Mouse (Mus musculus) G1E (cell line): ENCODE results near the gene Ccser1. TPM values are rescaled to one million over a fixed set of nuclear protein-coding genes. Genes with fewer than 3 reads are reported as not detected.
"Not testable (repeated sequence)": the region's sequence is repeated elsewhere in the genome, so short reads cannot be mapped to it uniquely, and the experiment has no call there.

Source experiments
- ATAC-seq: 2 replicates; pipeline ENCODE4 v1.8.0; 2016; ENCODE audit warnings: mild to moderate bottlenecking; ENCODE audit not compliant: insufficient number of reproducible peaks, poor library complexity, low FRiP score, severe bottlenecking; ENCODE audit errors: extremely low read depth
- DNase-seq: peaks from one replicate; pipeline ENCODE4 v3.0.0; 2012; ENCODE audit warnings: low spot score
- H3K27me3 ChIP-seq: 2 replicates; pipeline ENCODE4 v1.6.1; 2012; ENCODE audit warnings: mild to moderate bottlenecking, low read length, inconsistent platforms; ENCODE audit not compliant: insufficient read depth
- H3K36me3 ChIP-seq: replicated peaks from 2 replicates; pipeline ENCODE3; 2012; ENCODE audit warnings: mild to moderate bottlenecking, inconsistent platforms
- H3K4me1 ChIP-seq: 2 replicates; pipeline ENCODE4 v1.6.1; 2012; ENCODE audit warnings: low read depth, low read length, inconsistent platforms, mixed read lengths; ENCODE audit not compliant: insufficient read depth
- H3K4me3 ChIP-seq: 2 replicates; pipeline ENCODE4 v1.5.1; 2012; ENCODE audit warnings: low read depth, mild to moderate bottlenecking, inconsistent platforms, low read length, moderate library complexity, mixed read lengths
- H3K9me3 ChIP-seq: replicated peaks from 2 replicates; pipeline ENCODE4 v1.6.1; 2012; ENCODE audit warnings: inconsistent platforms
- CTCF ChIP-seq: IDR thresholded peaks from 2 replicates; pipeline ENCODE4 v1.5.1; 2012; ENCODE audit warnings: low read depth, low read length, inconsistent platforms, mixed read lengths
- GATA1 ChIP-seq: IDR thresholded peaks from 2 replicates; pipeline ENCODE4 v1.6.1; 2012; ENCODE audit warnings: borderline replicate concordance, low read length, inconsistent platforms, mixed read lengths
- GATA2 ChIP-seq: IDR thresholded peaks from 2 replicates; pipeline ENCODE4 v1.6.1; 2012; ENCODE audit warnings: low read depth, low read length, inconsistent platforms, borderline replicate concordance
- POLR2AphosphoS5 ChIP-seq: IDR thresholded peaks from 2 replicates; pipeline ENCODE4 v1.6.1; 2012; ENCODE audit warnings: low read depth, low read length, inconsistent platforms; ENCODE audit not compliant: insufficient replicate concordance
- TAL1 ChIP-seq: conservative IDR thresholded peaks from 2 replicates; pipeline ENCODE4 v1.6.1; 2012; ENCODE audit warnings: low read depth, low read length, inconsistent platforms, mixed read lengths
- polyA plus RNA-seq: library from polyadenylated mRNA; stranded (reverse); fragments of >175 nt; gene quantifications from 2 replicates; pipeline ENCODE4 v1.2.3, GENCODE M21; 2012
- total RNA-seq, 2 experiments: library from RNA; stranded (forward) in 1 of 2; stranded (reverse) in 1 of 2; fragments of 200-1000 nt in 1 of 2; fragments of >200 nt in 1 of 2; fragmentation: Nextera tagmentation in 1 of 2; gene quantifications; 2 replicates each; pipeline ENCODE4 v1.2.3; 2014 to 2017

The Ccser1 gene
- total and polyA plus RNA-seq, 3 experiments = 0.11 TPM; not detected in 2

DNA sequence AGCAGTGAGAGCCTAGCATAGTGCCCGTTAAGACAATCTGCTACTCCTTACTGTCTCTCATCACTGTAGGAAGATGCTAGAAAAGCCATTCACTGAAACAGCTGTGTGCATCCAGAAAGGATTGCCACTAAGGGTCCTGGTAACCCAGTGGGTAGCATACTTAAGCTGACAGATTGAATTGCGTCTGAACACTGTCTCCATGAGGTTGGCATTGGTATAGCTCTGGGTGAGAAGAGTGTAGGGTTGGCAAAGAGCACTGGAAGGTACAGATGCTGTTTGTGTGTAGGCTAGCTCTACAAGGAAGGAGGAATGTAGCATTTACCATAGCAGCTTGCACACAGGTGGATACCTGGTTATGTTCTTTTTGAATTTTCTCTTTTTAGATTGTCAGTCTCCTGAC is 68.6 kb downstream of the Ccser1 start:
- Histone ChIP-seq H3K4me3 (no peak overlapping the region), H3K9me3 (no peaks in the 10 kb centered on the region), H3K4me1 (no peaks in the 10 kb centered on the region), H3K36me3 (no peaks in the 10 kb centered on the region), H3K27me3 (no peaks in the 10 kb centered on the region)
- no peak for TF ChIP-seq GATA1
- no peak for TF ChIP-seq TAL1
- DNase-seq (no peak), ATAC-seq (no peak)

DNA sequence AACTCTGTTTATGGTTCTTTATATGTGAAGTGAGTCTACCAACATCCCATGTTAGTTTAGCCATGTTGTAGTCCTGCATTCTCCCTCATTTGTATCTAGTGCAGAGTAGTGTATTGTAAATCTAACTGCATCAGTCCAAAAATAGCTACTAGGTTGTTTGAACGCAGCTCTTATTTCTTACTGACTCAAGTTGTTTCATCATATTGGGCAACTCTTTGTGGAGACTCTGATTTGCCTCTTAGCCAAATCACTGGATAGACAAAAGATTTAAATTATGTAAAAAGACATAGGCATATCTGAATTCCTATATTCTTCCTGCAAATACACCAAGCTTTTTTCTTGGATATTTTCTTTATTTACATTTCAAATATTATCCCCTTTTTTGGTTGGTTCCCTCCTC is 71.1 kb downstream of the Ccser1 start:
- TF ChIP-seq POLR2AphosphoS5 (no peak), GATA1 (no peak), GATA2 (no peak), CTCF (no peak), TAL1 (no peak)

DNA sequence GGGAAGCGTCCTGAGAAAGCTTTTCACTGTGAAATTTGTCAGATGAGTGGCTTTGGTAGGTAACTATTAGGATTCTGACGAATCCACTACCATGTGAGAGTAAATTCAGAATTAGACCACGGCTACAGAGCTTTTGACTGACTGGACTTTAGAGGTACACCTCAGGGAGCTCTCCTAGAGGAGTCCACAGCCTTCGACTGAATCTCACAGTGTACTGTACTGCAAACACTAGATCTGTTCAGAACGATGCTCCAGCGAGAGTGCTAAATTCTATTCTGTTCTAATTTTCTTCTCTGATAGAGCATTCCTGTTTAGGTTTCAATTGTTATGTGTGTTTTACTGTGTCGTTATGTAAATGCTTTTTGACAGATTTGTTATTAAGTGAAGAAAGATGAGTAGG is 72.8 kb downstream of the Ccser1 start:
- no peak for ATAC-seq
- no peaks in the 10 kb centered on the region for H3K27me3 ChIP-seq
- no peaks in the 10 kb centered on the region for H3K36me3 ChIP-seq
- TF ChIP-seq POLR2AphosphoS5 (no peak), TAL1 (no peak), GATA2 (no peak), CTCF (no peak), GATA1 (no peak)
- no peak overlapping the region for H3K4me3 ChIP-seq
- H3K9me3 ChIP-seq = no peaks in the 10 kb centered on the region
- no peaks in the 10 kb centered on the region for H3K4me1 ChIP-seq
- DNase-seq = no peak

More for the DNA sequence above, 71.1 kb downstream of the Ccser1 start:
- Histone ChIP-seq H3K4me1 (no peaks in the 10 kb centered on the region), H3K27me3 (no peaks in the 10 kb centered on the region), H3K9me3 (no peaks in the 10 kb centered on the region), H3K4me3 (no peak overlapping the region), H3K36me3 (no peaks in the 10 kb centered on the region)
- ATAC-seq (no peak), DNase-seq (no peak)

DNA sequence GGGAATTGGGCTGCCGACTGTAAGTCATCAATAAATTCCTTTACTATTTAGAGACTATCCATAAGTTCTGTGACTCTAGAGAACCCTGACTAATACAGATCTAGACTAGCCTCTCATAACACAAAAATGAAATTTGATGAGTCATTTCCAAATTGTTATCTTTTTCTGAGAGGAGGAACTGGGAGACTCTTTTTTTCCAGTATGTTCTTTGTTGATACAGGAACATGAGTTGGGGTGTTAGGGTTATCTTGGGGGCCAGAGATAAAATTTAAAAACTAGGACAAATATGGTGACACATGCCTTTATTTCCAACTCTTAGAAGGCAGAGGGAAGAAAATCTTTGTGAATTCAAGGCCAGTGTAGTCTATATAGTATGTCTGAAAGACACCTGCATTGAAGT is 75.8 kb downstream of the Ccser1 start:
- H3K4me1 ChIP-seq, DNase-seq, ATAC-seq, H3K9me3 ChIP-seq, H3K4me3 ChIP-seq, H3K27me3 ChIP-seq, H3K36me3 ChIP-seq: not testable (repeated sequence)

DNA sequence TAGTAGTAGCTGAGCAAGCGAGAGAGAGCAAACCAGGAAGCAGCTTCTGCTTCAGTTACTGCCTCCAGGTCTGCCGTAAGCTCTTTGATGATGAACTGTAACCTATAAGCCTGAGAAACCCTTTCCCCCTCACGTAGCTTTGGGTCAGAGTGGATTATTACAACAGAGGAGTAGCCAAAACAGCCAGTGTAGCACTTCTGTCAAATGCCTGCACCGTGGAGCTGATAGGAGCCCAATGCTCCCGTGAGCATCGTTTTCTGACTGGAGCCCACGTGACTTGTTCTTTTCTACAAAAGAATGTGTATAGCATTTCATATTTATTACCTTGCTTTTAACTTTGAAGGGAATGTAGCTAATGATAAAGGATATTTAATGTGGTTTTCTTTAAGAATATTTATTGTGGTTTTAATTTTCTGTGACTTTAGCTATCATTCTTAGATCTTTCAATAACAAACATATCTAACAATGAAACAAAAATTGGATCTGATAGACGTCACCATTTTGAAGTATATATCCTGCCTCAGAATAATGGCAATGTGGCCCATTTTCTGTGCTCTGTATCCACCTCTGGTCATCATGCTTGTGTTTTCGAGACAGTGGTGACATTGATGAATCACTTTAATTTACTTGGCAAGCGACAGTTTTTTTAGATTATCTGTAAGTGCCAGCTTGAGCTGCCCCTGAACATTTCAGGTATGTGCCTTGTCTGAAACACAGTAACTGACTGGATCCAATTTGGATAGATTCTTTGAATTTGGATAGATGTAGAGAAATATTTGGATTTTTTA is 78.9 kb downstream of the Ccser1 start:
- Histone ChIP-seq H3K36me3 (no peaks in the 10 kb centered on the region), H3K27me3 (no peaks in the 10 kb centered on the region), H3K9me3 (no peaks in the 10 kb centered on the region), H3K4me1 (no peaks in the 10 kb centered on the region), H3K4me3 (no peak overlapping the region)
- ATAC-seq (no peak), DNase-seq (no peak)
- TF ChIP-seq GATA2 = no peak
- TF ChIP-seq TAL1 = no peak
- no peak for TF ChIP-seq POLR2AphosphoS5
- TF ChIP-seq GATA1 = no peak
- TF ChIP-seq CTCF = no peak

DNA sequence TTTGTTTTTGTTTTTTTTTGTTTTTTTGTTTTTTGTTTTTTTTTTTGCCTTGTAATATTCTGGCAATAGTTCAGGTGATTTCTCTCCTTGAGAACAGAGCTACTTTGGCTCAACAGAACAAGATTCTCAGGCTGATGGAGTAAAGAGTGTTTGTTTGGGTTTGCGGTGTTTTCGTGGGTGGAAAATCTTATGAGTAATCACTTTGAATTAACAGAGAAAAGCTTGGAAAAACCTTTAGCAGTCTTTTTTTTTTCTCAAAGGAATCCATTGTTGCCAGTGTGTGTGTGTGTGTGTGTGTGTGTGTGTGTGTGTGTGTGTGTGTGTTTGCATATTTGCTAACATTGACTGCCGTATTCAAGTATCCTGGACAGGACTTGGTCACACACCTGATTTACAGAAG is 81.3 kb downstream of the Ccser1 start:
- H3K4me3 ChIP-seq = no peak overlapping the region
- H3K36me3 ChIP-seq = no peaks in the 10 kb centered on the region
- DNase-seq (no peak), ATAC-seq (no peak)
- H3K4me1 ChIP-seq = no peaks in the 10 kb centered on the region
- TF ChIP-seq GATA1 (no peak), CTCF (no peak), GATA2 (no peak), TAL1 (no peak), POLR2AphosphoS5 (no peak)
- H3K27me3 ChIP-seq = no peaks in the 10 kb centered on the region; the same call in 1 of the 2 replicates
- H3K9me3 ChIP-seq = no peaks in the 10 kb centered on the region

DNA sequence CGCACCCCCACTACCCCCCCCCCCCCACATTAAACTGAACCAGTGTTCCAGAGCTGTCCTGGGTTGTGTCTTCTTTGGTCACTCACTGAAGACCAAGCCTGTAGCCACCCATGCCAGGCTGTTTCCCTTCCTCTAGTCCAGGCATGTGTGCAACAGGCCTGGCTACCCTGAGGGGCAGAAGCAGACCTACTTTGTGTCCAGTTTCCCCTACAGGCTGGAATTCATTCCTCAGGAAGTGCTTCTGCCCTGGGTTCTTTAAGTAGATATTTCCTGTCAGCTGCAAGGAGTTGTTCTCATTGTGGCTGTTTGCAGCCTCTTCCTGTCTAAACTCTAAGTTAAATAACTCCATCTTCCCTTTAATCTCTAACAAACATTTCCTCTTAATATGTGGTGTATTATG is 82.3 kb downstream of the Ccser1 start:
- no peak for ATAC-seq
- TF ChIP-seq GATA1 (no peak), GATA2 (no peak), TAL1 (no peak), POLR2AphosphoS5 (no peak), CTCF (no peak)
- Histone ChIP-seq H3K4me1 (no peaks in the 10 kb centered on the region), H3K27me3 (no peaks in the 10 kb centered on the region; the same call in 1 of the 2 replicates), H3K4me3 (no peak overlapping the region), H3K36me3 (no peaks in the 10 kb centered on the region), H3K9me3 (no peaks in the 10 kb centered on the region)
- no peak for DNase-seq
